Mouse (Mus musculus) neural tube, embryonic 12.5 days (tissue): ENCODE data around the gene Trim41. TPM values are rescaled to one million over a fixed set of nuclear protein-coding genes. Genes with fewer than 3 reads are reported as not detected.

Source experiments
- ATAC-seq: fragments of 200-750 bp; cut with Nextera tagmentation; 2 replicates; pipeline ENCODE4 v1.8.0; 2017; ENCODE audit warnings: low read depth, mild to moderate bottlenecking, moderate TSS enrichment, moderate library complexity; ENCODE audit not compliant: low FRiP score
- H3K27ac ChIP-seq: fragments of 300-500 bp; sonication (generic); 2 replicates; pipeline ENCODE4 v1.5.1; 2016
- H3K27me3 ChIP-seq: fragments of 300-500 bp; sonication (generic); replicated peaks from 2 replicates; pipeline ENCODE4 v1.6.1; 2016; ENCODE audit warnings: mild to moderate bottlenecking
- H3K36me3 ChIP-seq: fragments of 300-500 bp; sonication (generic); 2 replicates; pipeline ENCODE4 v1.6.1; 2016; ENCODE audit warnings: mild to moderate bottlenecking
- H3K4me1 ChIP-seq: fragments of 300-500 bp; sonication (generic); 2 replicates; pipeline ENCODE4 v1.6.1; 2016
- H3K4me2 ChIP-seq: fragments of 300-500 bp; sonication (generic); replicated peaks from 2 replicates; pipeline ENCODE4 v1.6.1; 2016; ENCODE audit warnings: mild to moderate bottlenecking
- H3K4me3 ChIP-seq: fragments of 300-500 bp; sonication (generic); 2 replicates; pipeline ENCODE4 v1.5.1; 2016
- H3K9ac ChIP-seq: fragments of 300-500 bp; sonication (generic); 2 replicates; pipeline ENCODE4 v1.6.1; 2016; ENCODE audit warnings: mild to moderate bottlenecking
- H3K9me3 ChIP-seq: fragments of 300-500 bp; sonication (generic); 2 replicates; pipeline ENCODE4 v1.6.1; 2016; ENCODE audit warnings: mild to moderate bottlenecking
- WGBS: fragments of 180-500 bp; shearing (Covaris S2); methylation state at CpG from one replicate; pipeline ENCODE4 v1.1.7; 2016; 5-methylcytosine and 5-hydroxymethylcytosine counted together
- polyA plus RNA-seq: library from polyadenylated mRNA; unstranded; fragments of >200 nt; fragmentation: Nextera tagmentation; extraction: Ambion mirVana; gene quantifications from 2 replicates; pipeline ENCODE4 v1.2.1, GENCODE M21; 2016

Gene Trim41
- polyA plus RNA-seq, 1 experiment from 2014 or later: 7.6 TPM

- ATAC-seq: no peak
- Histone ChIP-seq H3K9ac (no peak overlapping the region), H3K27me3 (peaks cover 12% of the 10 kb centered on the region), H3K4me3 (no peak overlapping the region), H3K4me1 (peaks cover 11% of the 10 kb centered on the region), H3K4me2 (no peak overlapping the region), H3K36me3 (no peaks in the 10 kb centered on the region), H3K9me3 (no peaks in the 10 kb centered on the region), H3K27ac (no peak overlapping the region)
These were observed 3.1 kb upstream of the Trim41 start for GRCm38 (mm10) chr11:48820308-48820674.

GRCm38 (mm10) chr11:48819614-48820307 lies 2.6 kb upstream of the Trim41 start:
- H3K27ac ChIP-seq: no peak overlapping the region
- H3K4me2 ChIP-seq: no peak overlapping the region
- peaks cover 10% of the 10 kb centered on the region for H3K27me3 ChIP-seq
- no peaks in the 10 kb centered on the region for H3K36me3 ChIP-seq
- no peaks in the 10 kb centered on the region for H3K9me3 ChIP-seq
- H3K9ac ChIP-seq: no peak overlapping the region
- H3K4me3 ChIP-seq: no peak overlapping the region
- WGBS: 80% methylated on average over 7 of the region's 7 CpGs
- peaks cover 16% of the 10 kb centered on the region for H3K4me1 ChIP-seq
- no peak for ATAC-seq

GRCm38 (mm10) chr11:48818346-48818745 lies 1.2 kb upstream of the Trim41 start:
- no peaks in the 10 kb centered on the region for H3K27me3 ChIP-seq
- H3K4me2 ChIP-seq: peak overlapping the region; percentile 91
- H3K36me3 ChIP-seq: no peaks in the 10 kb centered on the region
- H3K4me1 ChIP-seq: peaks cover 23% of the 10 kb centered on the region
- no peak overlapping the region for H3K9ac ChIP-seq
- no peak overlapping the region for H3K27ac ChIP-seq
- H3K4me3 ChIP-seq: peak overlapping the region; percentile 81
- H3K9me3 ChIP-seq: no peaks in the 10 kb centered on the region
- under 1% methylated on average over 16 of the region's 16 CpGs for WGBS
- no peak for ATAC-seq

- Histone ChIP-seq H3K36me3 (no peaks in the 10 kb centered on the region), H3K9me3 (no peaks in the 10 kb centered on the region), H3K9ac (peak overlapping the region; percentile 81; the same call in 1 of the 2 replicates), H3K27ac (0 out of 2 replicates have a peak overlapping the region, but pooled peaks have one; percentile 88), H3K4me3 (peak overlapping the region; percentile 81), H3K27me3 (no peaks in the 10 kb centered on the region), H3K4me1 (peaks cover 23% of the 10 kb centered on the region), H3K4me2 (peak overlapping the region; percentile 91)
- WGBS: 9% methylated on average over 9 of the region's 9 CpGs
- ATAC-seq: no peak
These were observed 641 bp upstream of the Trim41 start for GRCm38 (mm10) chr11:48817794-48818193.

- 6% methylated on average over 15 of the region's 23 CpGs for WGBS
- peak; percentile 77 for ATAC-seq
These were observed 822 bp downstream of the Trim41 start for GRCm38 (mm10) chr11:48816281-48816781.

GRCm38 (mm10) chr11:48815851-48816250 lies 1.3 kb downstream of the Trim41 start:
- 79% methylated on average over 16 of the region's 16 CpGs for WGBS
- Histone ChIP-seq H3K4me3 (peak overlapping the region; percentile 81), H3K27ac (no peak overlapping the region), H3K9ac (peak overlapping the region; percentile 81), H3K4me2 (peak overlapping the region; percentile 91), H3K9me3 (no peaks in the 10 kb centered on the region), H3K4me1 (peaks cover 23% of the 10 kb centered on the region), H3K36me3 (peaks cover 18% of the 10 kb centered on the region), H3K27me3 (no peaks in the 10 kb centered on the region)
- ATAC-seq: no peak

More at GRCm38 (mm10) chr11:48816281-48816781, 822 bp downstream of the Trim41 start:
- H3K4me3 ChIP-seq: peak overlapping the region; percentile 81
- H3K27ac ChIP-seq: peak overlapping the region; percentile 23; the same call in 1 of the 2 replicates
- H3K27me3 ChIP-seq: no peaks in the 10 kb centered on the region
- H3K9ac ChIP-seq: peak overlapping the region; percentile 81
- peaks cover 23% of the 10 kb centered on the region for H3K4me1 ChIP-seq
- peaks cover 14% of the 10 kb centered on the region for H3K36me3 ChIP-seq
- peak overlapping the region; percentile 91 for H3K4me2 ChIP-seq
- no peaks in the 10 kb centered on the region for H3K9me3 ChIP-seq

GRCm38 (mm10) chr11:48813782-48814181 lies 3.4 kb downstream of the Trim41 start:
- Histone ChIP-seq H3K27me3 (no peaks in the 10 kb centered on the region), H3K9me3 (no peaks in the 10 kb centered on the region), H3K9ac (no peak overlapping the region), H3K4me2 (no peak overlapping the region), H3K4me3 (no peak overlapping the region), H3K27ac (no peak overlapping the region), H3K36me3 (peaks cover 38% of the 10 kb centered on the region), H3K4me1 (peaks cover 23% of the 10 kb centered on the region)
- ATAC-seq: no peak

GRCm38 (mm10) chr11:48810142-48810541 lies 7.0 kb downstream of the Trim41 start:
- peaks cover 11% of the 10 kb centered on the region for H3K4me1 ChIP-seq
- H3K36me3 ChIP-seq: peaks cover 74% of the 10 kb centered on the region
- no peak overlapping the region for H3K4me2 ChIP-seq
- no peak overlapping the region for H3K4me3 ChIP-seq
- WGBS: 94% methylated on average over 2 of the region's 2 CpGs
- ATAC-seq: no peak
- no peaks in the 10 kb centered on the region for H3K27me3 ChIP-seq
- no peaks in the 10 kb centered on the region for H3K9me3 ChIP-seq
- H3K27ac ChIP-seq: no peak overlapping the region
- no peak overlapping the region for H3K9ac ChIP-seq

- Histone ChIP-seq H3K4me3 (no peak overlapping the region), H3K27ac (no peak overlapping the region), H3K27me3 (no peaks in the 10 kb centered on the region), H3K9ac (no peak overlapping the region), H3K4me2 (no peak overlapping the region), H3K9me3 (no peaks in the 10 kb centered on the region), H3K4me1 (peaks cover 4% of the 10 kb centered on the region), H3K36me3 (peaks cover 81% of the 10 kb centered on the region)
- no peak for ATAC-seq
- 66% methylated on average over 4 of the region's 4 CpGs for WGBS
These were observed 7.7 kb downstream of the Trim41 start for GRCm38 (mm10) chr11:48809434-48809830.

GRCm38 (mm10) chr11:48808737-48809433 lies 8.3 kb downstream of the Trim41 start:
- Histone ChIP-seq H3K27me3 (no peaks in the 10 kb centered on the region), H3K4me1 (no peaks in the 10 kb centered on the region), H3K4me2 (no peak overlapping the region), H3K27ac (no peak overlapping the region), H3K9me3 (no peaks in the 10 kb centered on the region), H3K9ac (no peak overlapping the region), H3K4me3 (no peak overlapping the region), H3K36me3 (peaks cover 87% of the 10 kb centered on the region)
- WGBS: 76% methylated on average over 16 of the region's 16 CpGs
- no peak for ATAC-seq

- H3K27me3 ChIP-seq: no peaks in the 10 kb centered on the region
- ATAC-seq: no peak
- no peaks in the 10 kb centered on the region for H3K4me1 ChIP-seq
- no peak overlapping the region for H3K9ac ChIP-seq
- peaks cover 93% of the 10 kb centered on the region for H3K36me3 ChIP-seq
- H3K4me2 ChIP-seq: no peak overlapping the region
- no peak overlapping the region for H3K4me3 ChIP-seq
- no peak overlapping the region for H3K27ac ChIP-seq
- H3K9me3 ChIP-seq: no peaks in the 10 kb centered on the region
These were observed 8.9 kb downstream of the Trim41 start for GRCm38 (mm10) chr11:48808304-48808646.

GRCm38 (mm10) chr11:48807563-48808303 lies 9.4 kb downstream of the Trim41 start:
- no peak overlapping the region for H3K9ac ChIP-seq
- WGBS: 75% methylated on average over 14 of the region's 14 CpGs
- H3K4me1 ChIP-seq: peaks cover under 1% of the 10 kb centered on the region; the same call in 1 of the 2 replicates
- H3K4me3 ChIP-seq: no peak overlapping the region
- H3K36me3 ChIP-seq: peaks cover 98% of the 10 kb centered on the region
- H3K27ac ChIP-seq: no peak overlapping the region
- H3K4me2 ChIP-seq: no peak overlapping the region
- H3K27me3 ChIP-seq: no peaks in the 10 kb centered on the region
- ATAC-seq: peak; percentile 23; the same call in 1 of the 2 replicates
- no peaks in the 10 kb centered on the region for H3K9me3 ChIP-seq
